Mouse (Mus musculus): Measurements from ENCODE around the gene Zfp385c. TPM values are rescaled to one million over a fixed set of nuclear protein-coding genes. Genes with fewer than 3 reads are reported as not detected.

Zfp385c gene
- not detected in 2 replicates for polyA plus RNA-seq (2012; rRNA removed)
- polyA plus RNA-seq (2014; fragmentation: Nextera tagmentation; extraction: Ambion mirVana), result not detected in 2 replicates

DNA sequence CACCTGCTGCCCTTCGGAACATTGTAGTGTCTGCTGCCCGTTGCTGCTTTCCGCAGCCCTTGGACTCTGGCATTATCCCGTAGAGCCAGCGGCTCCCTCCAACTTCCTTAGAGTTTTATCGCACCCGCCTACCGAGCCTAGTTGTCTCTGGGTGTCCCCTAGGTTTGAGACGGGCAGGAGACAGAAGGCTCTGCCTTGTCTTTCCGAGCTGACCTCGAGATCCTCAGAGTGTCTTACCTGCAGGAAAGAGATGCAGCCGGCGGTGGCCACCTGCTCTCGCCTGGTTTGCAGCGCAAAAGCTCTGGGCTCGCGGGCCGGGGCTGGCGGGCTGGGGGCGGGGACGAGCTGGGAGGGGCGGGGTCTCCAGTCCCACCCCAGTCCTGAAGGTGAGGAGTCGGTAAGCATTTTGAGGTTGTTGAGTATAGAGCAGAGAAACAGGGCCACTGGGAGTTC, at the start of gene Zfp385c:
Gene Zfp385c, minus strand, starts transcription at position 292 of the 453 bp plus-strand sequence.
- H3K9ac ChIP-seq (replicated peaks), result no peak within 1 kb of the TSS
- H3K27ac ChIP-seq, result no peak within 1 kb of the TSS
- H3K36me3 ChIP-seq (replicated peaks; ENCODE audit: control insufficient read depth, insufficient read depth, low read depth), result no peaks in the 10 kb centered on the region
- no peaks in the 10 kb centered on the region for H3K27me3 ChIP-seq (ENCODE audit: control insufficient read depth, insufficient read depth, low read length)
- under 1% methylated on average over 23 of the region's 23 CpGs for WGBS (ENCODE audit: insufficient replicate concordance)
- TF ChIP-seq EP300 (IDR thresholded peaks at IDR 0.05; ENCODE audit: low read depth) (no peak), CTCF (IDR thresholded peaks at IDR 0.05; ENCODE audit: low read depth) (no peak)
- DNase-seq (ENCODE audit: low read depth in 3 of 3, low spot score in 3 of 3) (no peak), ATAC-seq (ENCODE audit: insufficient read depth) (no peak)
- H3K4me1 ChIP-seq (replicated peaks; ENCODE audit: control insufficient read depth in 2 of 2, insufficient read depth in 2 of 2, low read length in 1 of 2), result no peaks in the 10 kb centered on the region; a peak in 1 of 4 replicates
- H3K4me3 ChIP-seq (ENCODE audit: insufficient read depth in 1 of 2, low read depth in 2 of 2, low read length in 2 of 2), result peak within 1 kb of the TSS in 1 of 2 experiments; percentile 16; a peak in 1 of 4 replicates
- H3K9me3 ChIP-seq (ENCODE audit: control insufficient read depth, low read length), result no peaks in the 10 kb centered on the region
- peak within 1 kb of the TSS; percentile 44 for H3K4me2 ChIP-seq (ENCODE audit: low read depth)

DNA sequence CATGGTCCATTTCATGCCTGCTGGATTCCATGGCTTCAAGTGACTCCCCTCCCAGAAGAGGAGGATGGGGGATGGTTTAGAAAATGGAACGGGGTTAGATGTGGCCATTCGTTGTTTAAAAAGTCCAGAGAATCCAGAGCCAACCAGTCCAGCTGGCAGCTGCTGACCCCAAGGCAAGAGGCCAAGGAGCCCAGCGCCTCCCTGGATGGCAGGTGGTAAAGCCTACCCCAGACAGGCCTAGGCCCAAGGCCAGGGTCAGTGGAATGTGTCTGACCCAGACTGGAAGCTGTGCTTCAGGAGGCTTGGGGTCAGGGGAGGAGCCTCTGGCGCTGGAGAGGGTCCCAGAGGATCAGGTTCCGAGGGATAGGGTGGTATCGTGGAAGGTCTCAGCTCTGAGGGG, 49.1 kb upstream of the Zfp385c start:
- Histone ChIP-seq H3K9me3 (ENCODE audit: control insufficient read depth, low read length) (no peaks in the 10 kb centered on the region), H3K27ac (no peak overlapping the region), H3K27me3 (ENCODE audit: control insufficient read depth, insufficient read depth, low read length) (no peaks in the 10 kb centered on the region), H3K4me3 (ENCODE audit: insufficient read depth in 1 of 2, low read depth in 2 of 2, low read length in 2 of 2) (no peak overlapping the region), H3K4me1 (replicated peaks; ENCODE audit: control insufficient read depth in 2 of 2, insufficient read depth in 2 of 2, low read length in 1 of 2) (peaks cover 13 to 15% of the 10 kb centered on the region in 2 experiments), H3K36me3 (replicated peaks; ENCODE audit: control insufficient read depth, insufficient read depth, low read depth) (no peaks in the 10 kb centered on the region), H3K9ac (replicated peaks) (no peak overlapping the region), H3K4me2 (ENCODE audit: low read depth) (no peak overlapping the region)
- no peak for TF ChIP-seq EP300 (IDR thresholded peaks at IDR 0.05; ENCODE audit: low read depth)
- TF ChIP-seq CTCF (IDR thresholded peaks at IDR 0.05; ENCODE audit: low read depth), result no peak
- no peak for ATAC-seq (ENCODE audit: insufficient read depth)
- WGBS (ENCODE audit: insufficient replicate concordance), result 68% methylated on average over 6 of the region's 6 CpGs
- DNase-seq (ENCODE audit: low read depth in 3 of 3, low spot score in 3 of 3), result no peak

DNA sequence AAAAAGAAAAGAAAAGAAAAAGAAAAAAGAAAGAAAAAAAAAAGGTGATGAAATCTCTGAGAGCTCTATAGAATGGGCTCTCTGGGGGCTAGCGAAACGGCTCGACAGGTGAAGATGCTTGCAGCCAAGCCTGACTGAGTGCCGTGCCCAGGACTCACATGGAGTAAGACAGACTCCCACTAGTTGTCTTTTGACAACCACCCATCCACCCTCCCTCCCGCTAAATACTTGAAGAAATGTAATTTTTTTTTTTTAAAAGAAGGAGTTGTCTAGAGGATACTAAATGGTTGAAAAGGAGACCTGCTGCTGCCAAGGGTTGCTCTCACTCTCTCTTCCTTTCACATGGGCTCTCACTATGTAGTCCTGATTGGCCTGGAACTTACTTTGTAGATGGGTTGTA, 46.5 kb upstream of the Zfp385c start:
- Histone ChIP-seq H3K27me3 (ENCODE audit: control insufficient read depth, insufficient read depth, low read length) (no peaks in the 10 kb centered on the region), H3K4me2 (ENCODE audit: low read depth) (peak overlapping the region; percentile 63), H3K4me1 (replicated peaks; ENCODE audit: control insufficient read depth in 2 of 2, insufficient read depth in 2 of 2, low read length in 1 of 2) (peaks cover 22 to 32% of the 10 kb centered on the region in 2 experiments), H3K9ac (replicated peaks) (peak overlapping the region; percentile 55), H3K36me3 (replicated peaks; ENCODE audit: control insufficient read depth, insufficient read depth, low read depth) (peaks cover 5% of the 10 kb centered on the region), H3K9me3 (ENCODE audit: control insufficient read depth, low read length) (no peaks in the 10 kb centered on the region), H3K27ac (peak overlapping the region; percentile 56), H3K4me3 (ENCODE audit: insufficient read depth in 1 of 2, low read depth in 2 of 2, low read length in 2 of 2) (peak overlapping the region; percentile 25 to 100; a peak in 3 of 4 replicates)
- TF ChIP-seq EP300 (IDR thresholded peaks at IDR 0.05; ENCODE audit: low read depth) (no peak), CTCF (IDR thresholded peaks at IDR 0.05; ENCODE audit: low read depth) (no peak)
- ATAC-seq (ENCODE audit: insufficient read depth), result no peak
- DNase-seq (ENCODE audit: low read depth in 3 of 3, low spot score in 3 of 3), result no peak
- 29% methylated on average over 5 of the region's 5 CpGs for WGBS (ENCODE audit: insufficient replicate concordance)

DNA sequence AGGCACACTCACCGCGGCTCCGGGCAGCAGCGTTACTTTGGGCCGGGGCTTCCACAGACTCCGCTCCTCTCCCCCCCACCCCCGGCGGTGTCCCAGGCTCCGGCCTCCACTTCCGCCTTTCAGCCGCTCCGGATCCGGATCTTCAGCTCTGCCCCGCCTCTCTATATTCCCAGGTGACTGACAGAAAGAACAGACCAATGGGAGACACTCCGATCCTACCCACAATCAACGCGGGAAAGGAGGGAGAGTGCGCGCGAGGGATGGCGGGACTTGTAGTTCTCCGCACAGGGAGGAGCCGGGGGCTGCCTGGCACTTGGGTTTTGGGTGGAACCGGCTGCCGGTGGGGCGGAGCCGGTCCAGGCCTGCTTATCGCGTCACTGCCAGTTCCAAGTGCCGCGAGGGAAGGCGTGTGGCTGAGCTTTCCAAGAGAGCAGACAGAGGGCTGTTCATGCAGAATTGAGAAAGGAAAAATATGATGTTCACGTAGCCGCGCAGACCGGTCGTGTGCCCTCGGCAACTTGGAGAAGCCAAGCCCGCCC, 45.9 kb upstream of the Zfp385c start, which contains the start of gene Rab5c:
Gene Rab5c, minus strand, starts transcription at position 150 of the 539 bp plus-strand sequence.
- H3K9ac ChIP-seq (replicated peaks), result peak within 1 kb of the TSS; percentile 100
- H3K36me3 ChIP-seq (replicated peaks; ENCODE audit: control insufficient read depth, insufficient read depth, low read depth), result peaks cover 11% of the 10 kb centered on the region
- H3K9me3 ChIP-seq (ENCODE audit: control insufficient read depth, low read length), result no peaks in the 10 kb centered on the region
- DNase-seq (ENCODE audit: low read depth in 3 of 3, low spot score in 3 of 3) (peak; percentile 100), ATAC-seq (ENCODE audit: insufficient read depth) (peak; percentile 96)
- peak within 1 kb of the TSS; percentile 96 for H3K4me2 ChIP-seq (ENCODE audit: low read depth)
- peak within 1 kb of the TSS; percentile 79 for H3K27ac ChIP-seq
- H3K4me3 ChIP-seq (ENCODE audit: insufficient read depth in 1 of 2, low read depth in 2 of 2, low read length in 2 of 2), result peak within 1 kb of the TSS; percentile 87 to 100
- under 1% methylated on average over 39 of the region's 39 CpGs for WGBS (ENCODE audit: insufficient replicate concordance)
- peaks cover 22 to 32% of the 10 kb centered on the region in 2 experiments for H3K4me1 ChIP-seq (replicated peaks; ENCODE audit: control insufficient read depth in 2 of 2, insufficient read depth in 2 of 2, low read length in 1 of 2)
- H3K27me3 ChIP-seq (ENCODE audit: control insufficient read depth, insufficient read depth, low read length), result no peaks in the 10 kb centered on the region
- peak; percentile 70 for TF ChIP-seq EP300 (IDR thresholded peaks at IDR 0.05; ENCODE audit: low read depth)
- peak; percentile 35 for TF ChIP-seq CTCF (IDR thresholded peaks at IDR 0.05; ENCODE audit: low read depth)

DNA sequence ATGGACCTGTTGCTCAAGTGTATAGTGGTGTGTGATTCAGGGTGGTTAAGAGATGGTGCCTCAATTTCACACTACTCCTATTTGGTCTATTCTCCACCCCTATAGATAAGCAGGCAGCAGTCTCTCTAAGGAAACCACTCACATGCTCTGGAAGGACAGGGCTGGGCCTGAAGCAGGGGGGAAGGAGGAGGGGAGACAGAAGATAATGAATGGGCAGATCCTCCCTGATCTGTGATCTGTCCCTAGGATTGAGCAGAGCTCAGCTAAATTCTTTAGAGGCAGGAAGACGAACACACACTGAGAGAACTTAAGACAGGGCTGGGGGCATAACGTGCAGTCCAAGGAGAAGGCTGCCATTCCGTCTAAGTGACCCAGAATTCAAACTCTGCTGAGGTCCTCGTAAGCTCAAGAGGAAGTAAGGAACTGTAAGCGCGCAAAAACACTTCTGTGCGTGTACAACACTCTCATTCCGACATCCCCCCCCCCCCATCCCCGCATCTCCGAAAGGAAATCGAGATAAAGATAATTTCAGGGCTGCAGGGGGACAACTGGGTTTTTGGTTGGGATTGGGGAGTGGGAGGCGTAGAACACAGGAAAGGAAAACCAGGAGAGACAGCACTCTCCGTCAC, 45.0 kb upstream of the Zfp385c start:
- peak; percentile 75 to 77 (median 75) for DNase-seq (ENCODE audit: low read depth in 3 of 3, low spot score in 3 of 3)
- WGBS (ENCODE audit: insufficient replicate concordance), result under 1% methylated on average over 13 of the region's 13 CpGs
- H3K9ac ChIP-seq (replicated peaks), result peak overlapping the region; percentile 100
- H3K4me2 ChIP-seq (ENCODE audit: low read depth), result peak overlapping the region; percentile 96
- H3K4me1 ChIP-seq (replicated peaks; ENCODE audit: control insufficient read depth in 2 of 2, insufficient read depth in 2 of 2, low read length in 1 of 2), result peaks cover 22 to 32% of the 10 kb centered on the region in 2 experiments
- no peaks in the 10 kb centered on the region for H3K9me3 ChIP-seq (ENCODE audit: control insufficient read depth, low read length)
- peak overlapping the region; percentile 87 to 100 for H3K4me3 ChIP-seq (ENCODE audit: insufficient read depth in 1 of 2, low read depth in 2 of 2, low read length in 2 of 2)
- ATAC-seq (ENCODE audit: insufficient read depth), result peak; percentile 57
- peak overlapping the region; percentile 79 for H3K27ac ChIP-seq
- peaks cover 17% of the 10 kb centered on the region for H3K36me3 ChIP-seq (replicated peaks; ENCODE audit: control insufficient read depth, insufficient read depth, low read depth)
- peak; percentile 46; the same call in 1 of the 2 replicates for TF ChIP-seq EP300 (IDR thresholded peaks at IDR 0.05; ENCODE audit: low read depth)
- TF ChIP-seq CTCF (IDR thresholded peaks at IDR 0.05; ENCODE audit: low read depth), result no peak
- H3K27me3 ChIP-seq (ENCODE audit: control insufficient read depth, insufficient read depth, low read length), result no peaks in the 10 kb centered on the region

Data from liver, embryonic 14.5 days (tissue).